Mouse (Mus musculus): Measurements from ENCODE around the gene Tmem170. TPM values are rescaled to one million over a fixed set of nuclear protein-coding genes. Genes with fewer than 3 reads are reported as not detected.

The Tmem170 gene
- 10.2 and 12.5 TPM in 2 replicates for total RNA-seq (2014; fragmentation: Nextera tagmentation)
- total RNA-seq (2017) = 2.8 and 3.2 TPM in 2 replicates
- polyA plus RNA-seq (2012) = 0.51 and 0.52 TPM in 2 replicates

GRCm38 (mm10) chr8:111876355-111876948 lies at the start of gene Tmem170:
Gene Tmem170 (minus strand): TSS chr8:111876750.
- peaks cover 15% of the 10 kb centered on the region for H3K36me3 ChIP-seq (replicated peaks)
- peak within 1 kb of the TSS; percentile 88 for H3K4me3 ChIP-seq (ENCODE audit: low read depth, low read length)
- H3K4me1 ChIP-seq (ENCODE audit: insufficient read depth, low read depth, low read length) = peaks cover 23% of the 10 kb centered on the region
- no peak for TF ChIP-seq TAL1 (conservative IDR thresholded peaks at IDR 0.05; ENCODE audit: low read depth, low read length)
- no peak for TF ChIP-seq GATA1 (IDR thresholded peaks at IDR 0.05; ENCODE audit: borderline replicate concordance, low read length)
- peak; percentile 68 for TF ChIP-seq CTCF (IDR thresholded peaks at IDR 0.05; ENCODE audit: low read depth, low read length)
- no peak for TF ChIP-seq POLR2AphosphoS5 (IDR thresholded peaks at IDR 0.05; ENCODE audit: insufficient replicate concordance, low read depth, low read length)
- TF ChIP-seq GATA2 (IDR thresholded peaks at IDR 0.05; ENCODE audit: borderline replicate concordance, low read depth, low read length) = no peak
- DNase-seq (ENCODE audit: low spot score) (peak; percentile 94), ATAC-seq (ENCODE audit: extremely low read depth, insufficient number of reproducible peaks, low FRiP score, poor library complexity, severe bottlenecking) (peak; percentile 98)
- no peaks in the 10 kb centered on the region for H3K27me3 ChIP-seq (ENCODE audit: insufficient read depth, low read length)
- no peaks in the 10 kb centered on the region for H3K9me3 ChIP-seq (replicated peaks)

- peaks cover 2% of the 10 kb centered on the region for H3K36me3 ChIP-seq (replicated peaks)
- H3K4me3 ChIP-seq (ENCODE audit: low read depth, low read length) = no peak overlapping the region
- H3K9me3 ChIP-seq (replicated peaks) = no peaks in the 10 kb centered on the region
- TF ChIP-seq TAL1 (conservative IDR thresholded peaks at IDR 0.05; ENCODE audit: low read depth, low read length) (no peak), CTCF (IDR thresholded peaks at IDR 0.05; ENCODE audit: low read depth, low read length) (no peak), GATA2 (IDR thresholded peaks at IDR 0.05; ENCODE audit: borderline replicate concordance, low read depth, low read length) (no peak), POLR2AphosphoS5 (IDR thresholded peaks at IDR 0.05; ENCODE audit: insufficient replicate concordance, low read depth, low read length) (no peak), GATA1 (IDR thresholded peaks at IDR 0.05; ENCODE audit: borderline replicate concordance, low read length) (no peak)
- ATAC-seq (ENCODE audit: extremely low read depth, insufficient number of reproducible peaks, low FRiP score, poor library complexity, severe bottlenecking) = no peak
- H3K27me3 ChIP-seq (ENCODE audit: insufficient read depth, low read length) = no peaks in the 10 kb centered on the region
- no peak for DNase-seq (ENCODE audit: low spot score)
- peaks cover 28% of the 10 kb centered on the region for H3K4me1 ChIP-seq (ENCODE audit: insufficient read depth, low read depth, low read length)
Observed at GRCm38 (mm10) chr8:111924976-111925375, 48.4 kb upstream of the Tmem170 start.

- Histone ChIP-seq H3K36me3 (replicated peaks) (peaks cover 3% of the 10 kb centered on the region), H3K4me1 (ENCODE audit: insufficient read depth, low read depth, low read length) (peaks cover 14% of the 10 kb centered on the region), H3K9me3 (replicated peaks) (no peaks in the 10 kb centered on the region), H3K27me3 (ENCODE audit: insufficient read depth, low read length) (no peaks in the 10 kb centered on the region), H3K4me3 (ENCODE audit: low read depth, low read length) (no peak overlapping the region)
- 0 out of 2 replicates have a peak, but pooled peaks have one; percentile 15 for ATAC-seq (ENCODE audit: extremely low read depth, insufficient number of reproducible peaks, low FRiP score, poor library complexity, severe bottlenecking)
- TF ChIP-seq GATA2 (IDR thresholded peaks at IDR 0.05; ENCODE audit: borderline replicate concordance, low read depth, low read length) = no peak
- TF ChIP-seq CTCF (IDR thresholded peaks at IDR 0.05; ENCODE audit: low read depth, low read length) = peak; percentile 44; the same call in 1 of the 2 replicates
- DNase-seq (ENCODE audit: low spot score) = no peak
Observed at GRCm38 (mm10) chr8:111923383-111923804, 46.8 kb upstream of the Tmem170 start.

- ATAC-seq (ENCODE audit: extremely low read depth, insufficient number of reproducible peaks, low FRiP score, poor library complexity, severe bottlenecking) = no peak
- no peaks in the 10 kb centered on the region for H3K9me3 ChIP-seq (replicated peaks)
- H3K36me3 ChIP-seq (replicated peaks) = peaks cover 12% of the 10 kb centered on the region
- H3K4me1 ChIP-seq (ENCODE audit: insufficient read depth, low read depth, low read length) = peaks cover 14% of the 10 kb centered on the region
- no peak for DNase-seq (ENCODE audit: low spot score)
- H3K27me3 ChIP-seq (ENCODE audit: insufficient read depth, low read length) = no peaks in the 10 kb centered on the region
- H3K4me3 ChIP-seq (ENCODE audit: low read depth, low read length) = no peak overlapping the region
- no peak for TF ChIP-seq TAL1 (conservative IDR thresholded peaks at IDR 0.05; ENCODE audit: low read depth, low read length)
- TF ChIP-seq GATA1 (IDR thresholded peaks at IDR 0.05; ENCODE audit: borderline replicate concordance, low read length) = no peak
- TF ChIP-seq CTCF (IDR thresholded peaks at IDR 0.05; ENCODE audit: low read depth, low read length) = no peak
- TF ChIP-seq GATA2 (IDR thresholded peaks at IDR 0.05; ENCODE audit: borderline replicate concordance, low read depth, low read length) = no peak
- TF ChIP-seq POLR2AphosphoS5 (IDR thresholded peaks at IDR 0.05; ENCODE audit: insufficient replicate concordance, low read depth, low read length) = no peak
Observed at GRCm38 (mm10) chr8:111920971-111921370, 44.4 kb upstream of the Tmem170 start.

- Histone ChIP-seq H3K36me3 (replicated peaks) (peaks cover 12% of the 10 kb centered on the region), H3K27me3 (ENCODE audit: insufficient read depth, low read length) (no peaks in the 10 kb centered on the region), H3K4me1 (ENCODE audit: insufficient read depth, low read depth, low read length) (peaks cover 7% of the 10 kb centered on the region), H3K9me3 (replicated peaks) (no peaks in the 10 kb centered on the region), H3K4me3 (ENCODE audit: low read depth, low read length) (no peak overlapping the region)
- ATAC-seq (ENCODE audit: extremely low read depth, insufficient number of reproducible peaks, low FRiP score, poor library complexity, severe bottlenecking) = no peak
- TF ChIP-seq TAL1 (conservative IDR thresholded peaks at IDR 0.05; ENCODE audit: low read depth, low read length) = no peak
- no peak for TF ChIP-seq GATA1 (IDR thresholded peaks at IDR 0.05; ENCODE audit: borderline replicate concordance, low read length)
- no peak for TF ChIP-seq CTCF (IDR thresholded peaks at IDR 0.05; ENCODE audit: low read depth, low read length)
- TF ChIP-seq POLR2AphosphoS5 (IDR thresholded peaks at IDR 0.05; ENCODE audit: insufficient replicate concordance, low read depth, low read length) = no peak
- DNase-seq (ENCODE audit: low spot score) = no peak
Observed at GRCm38 (mm10) chr8:111919663-111920062, 43.1 kb upstream of the Tmem170 start.

GRCm38 (mm10) chr8:111912860-111913432 lies 36.4 kb upstream of the Tmem170 start:
- DNase-seq (ENCODE audit: low spot score) = no peak
- Histone ChIP-seq H3K27me3 (ENCODE audit: insufficient read depth, low read length) (no peaks in the 10 kb centered on the region), H3K36me3 (replicated peaks) (peaks cover 5% of the 10 kb centered on the region), H3K9me3 (replicated peaks) (no peaks in the 10 kb centered on the region; the same call in 1 of the 2 replicates), H3K4me3 (ENCODE audit: low read depth, low read length) (no peak overlapping the region), H3K4me1 (ENCODE audit: insufficient read depth, low read depth, low read length) (no peaks in the 10 kb centered on the region)
- ATAC-seq (ENCODE audit: extremely low read depth, insufficient number of reproducible peaks, low FRiP score, poor library complexity, severe bottlenecking) = no peak
- TF ChIP-seq TAL1 (conservative IDR thresholded peaks at IDR 0.05; ENCODE audit: low read depth, low read length) = no peak
- no peak for TF ChIP-seq POLR2AphosphoS5 (IDR thresholded peaks at IDR 0.05; ENCODE audit: insufficient replicate concordance, low read depth, low read length)
- TF ChIP-seq CTCF (IDR thresholded peaks at IDR 0.05; ENCODE audit: low read depth, low read length) = no peak
- no peak for TF ChIP-seq GATA2 (IDR thresholded peaks at IDR 0.05; ENCODE audit: borderline replicate concordance, low read depth, low read length)
- no peak for TF ChIP-seq GATA1 (IDR thresholded peaks at IDR 0.05; ENCODE audit: borderline replicate concordance, low read length)
